Mouse (Mus musculus) CH12F3 (cell line): ENCODE results near the gene Tet1.

Source experiments
- in situ Hi-C: fragments of 300-500 bp; cut with MboI; formaldehyde crosslinking; loops from 2 replicates; pipeline ENCODE4 v1.14.3; 2020; ENCODE audit warnings: low sequenced_read_pairs

Tet1 gene

GRCm38 (mm10) chr10:62851578-62851977 lies 57.2 kb downstream of the Tet1 start:
- in situ Hi-C loops = no loop called here

GRCm38 (mm10) chr10:62851025-62851424 lies 57.8 kb downstream of the Tet1 start:
- in situ Hi-C loops = no loop called here

GRCm38 (mm10) chr10:62848783-62849182 lies 60.0 kb downstream of the Tet1 start:
- in situ Hi-C loops = no loop called here

- in situ Hi-C loops = no loop called here
These were observed 61.6 kb downstream of the Tet1 start for GRCm38 (mm10) chr10:62847069-62847626.

- in situ Hi-C loops = no loop called here
These were observed 64.9 kb downstream of the Tet1 start for GRCm38 (mm10) chr10:62843787-62844491.

- in situ Hi-C loops = no loop called here
These were observed 66.8 kb downstream of the Tet1 start for GRCm38 (mm10) chr10:62841901-62842447.

- in situ Hi-C loops = no loop called here
These were observed 68.1 kb downstream of the Tet1 start for GRCm38 (mm10) chr10:62840687-62841086.

- in situ Hi-C loops = no loop called here
These were observed 70.8 kb downstream of the Tet1 start for GRCm38 (mm10) chr10:62837987-62838386.

GRCm38 (mm10) chr10:62832783-62833182 lies 76.0 kb downstream of the Tet1 start:
- in situ Hi-C loops = no loop called here

- in situ Hi-C loops = no loop called here
These were observed 77.2 kb downstream of the Tet1 start for GRCm38 (mm10) chr10:62831546-62831945.

GRCm38 (mm10) chr10:62824474-62824873 lies 84.3 kb downstream of the Tet1 start:
- in situ Hi-C loops = no loop called here

- in situ Hi-C loops = no loop called here
These were observed 85.4 kb downstream of the Tet1 start for GRCm38 (mm10) chr10:62823431-62823830.

- in situ Hi-C loops = no loop called here
These were observed 98.8 kb downstream of the Tet1 start for GRCm38 (mm10) chr10:62810010-62810409.

GRCm38 (mm10) chr10:62808766-62809165 lies 100.0 kb downstream of the Tet1 start:
- in situ Hi-C loops = no loop called here

- in situ Hi-C loops = no loop called here
These were observed 100.5 kb downstream of the Tet1 start for GRCm38 (mm10) chr10:62808316-62808715.

- in situ Hi-C loops = no loop called here
These were observed 104.7 kb downstream of the Tet1 start for GRCm38 (mm10) chr10:62804106-62804505.

GRCm38 (mm10) chr10:62803296-62803695 lies 105.5 kb downstream of the Tet1 start:
- in situ Hi-C loops = no loop called here

- in situ Hi-C loops = no loop called here
These were observed 114.6 kb downstream of the Tet1 start for GRCm38 (mm10) chr10:62794221-62794620.

- in situ Hi-C loops = no loop called here
These were observed 115.7 kb downstream of the Tet1 start for GRCm38 (mm10) chr10:62793091-62793453.

GRCm38 (mm10) chr10:62792177-62793090 lies 116.4 kb downstream of the Tet1 start, which contains the start of gene Ccar1:
TSS of gene Ccar1 (minus strand) at chr10:62792286.
- in situ Hi-C loops = no loop called here
